Mouse (Mus musculus): Measurements from ENCODE around the gene Plxna2. TPM values are rescaled to one million over a fixed set of nuclear protein-coding genes. Genes with fewer than 3 reads are reported as not detected.

Plxna2 gene
- polyA plus RNA-seq, 1 experiment from 2014 or later, result 6.5 TPM

Small RNA genes lying within 50 kb of the gene (microRNA-seq; reads per million reads assigned to microRNA genes)
- 1.7 reads per million for gene Mir3962
